Mouse (Mus musculus) liver, postnatal 0 days (tissue): Measurements from ENCODE around the gene Srpk2.

ENCODE experiments used
- CTCF ChIP-seq: sonication (generic); IDR thresholded peaks from 2 replicates; pipeline ENCODE4 v1.5.1; 2016; ENCODE audit warnings: antibody characterized with exemption, low read depth
- EP300 ChIP-seq: IDR thresholded peaks from 2 replicates; pipeline ENCODE4 v1.6.1; 2016; ENCODE audit warnings: antibody characterized with exemption, low read depth, mild to moderate bottlenecking

GRCm38 (mm10) chr5:23631490-23631889 is 52.9 kb downstream of the Srpk2 start:
- TF ChIP-seq CTCF: no peak
- no peak for TF ChIP-seq EP300
